Mouse (Mus musculus) brain, embryonic 14.5 days (tissue): Measurements from ENCODE around the gene Olfr231. TPM values are rescaled to one million over a fixed set of nuclear protein-coding genes. Genes with fewer than 3 reads are reported as not detected.

Source experiments
- DNase-seq: peaks from one replicate; pipeline ENCODE4 v3.0.0-alpha.2; 2011; ENCODE audit warnings: low read depth
- CTCF ChIP-seq: fragments of 200-500 bp; IDR thresholded peaks from 2 replicates; pipeline ENCODE4 v1.5.1; 2012; ENCODE audit warnings: inconsistent platforms, mild to moderate bottlenecking, moderate library complexity, borderline replicate concordance; ENCODE audit not compliant: insufficient read depth, insufficient read length; ENCODE audit errors: extremely low read depth
- POLR2A ChIP-seq: fragments of 200-500 bp; IDR thresholded peaks from 2 replicates; pipeline ENCODE4 v1.6.1; 2012; ENCODE audit warnings: mild to moderate bottlenecking, inconsistent platforms, borderline replicate concordance; ENCODE audit not compliant: poor library complexity, insufficient read depth, insufficient read length, severe bottlenecking; ENCODE audit errors: extremely low read depth
- polyA plus RNA-seq: library from polyadenylated mRNA; depleted of rRNA; stranded (reverse); fragments of >200 nt; gene quantifications from 2 replicates; pipeline ENCODE4 v1.2.3, GENCODE M21; 2012; rRNA removed

Gene Olfr231
- polyA plus RNA-seq, 1 experiment = not detected

GRCm38 (mm10) chr1:174096591-174096990 lies 24.4 kb downstream of the Olfr231 start, which contains the start of gene Olfr427:
Olfr427 (plus strand) TSS chr1:174096891.
- TF ChIP-seq POLR2A (no peak), CTCF (no peak)
- DNase-seq = no peak

- TF ChIP-seq CTCF = no peak
- TF ChIP-seq POLR2A = no peak
- no peak for DNase-seq
These were observed 36.9 kb downstream of the Olfr231 start, which contains the start of gene Olfr429 for GRCm38 (mm10) chr1:174084031-174084430. Olfr429 (plus strand) TSS chr1:174084331.

- DNase-seq = no peak
- TF ChIP-seq POLR2A (no peak), CTCF (no peak)
These were observed 54.7 kb downstream of the Olfr231 start, which contains the start of gene Olfr430 for GRCm38 (mm10) chr1:174066305-174066704. Olfr430 (plus strand) TSS chr1:174066605.

Other genes with a start within 250 kb of the Olfr231 start
- 0.11 and 0.23 TPM in 2 replicates for gene Ifi211, start 208.1 kb downstream of the Olfr231 start, polyA plus RNA-seq
- gene Mndal, start 178.7 kb downstream of the Olfr231 start, polyA plus RNA-seq = 0.71 and 0.86 TPM in 2 replicates
- gene Ifi203, start 178.5 kb downstream of the Olfr231 start, polyA plus RNA-seq = 0.47 and 0.57 TPM in 2 replicates
- gene Ifi202b, start 138.4 kb downstream of the Olfr231 start, polyA plus RNA-seq = 0.05 and 0.10 TPM in 2 replicates
- not detected in 2 replicates for gene Ifi205, start 89.4 kb downstream of the Olfr231 start, polyA plus RNA-seq
- 0.04 TPM in 1 of 2 replicates, not detected in the other for gene Olfr433, start 80.5 kb downstream of the Olfr231 start, polyA plus RNA-seq
- not detected in 2 replicates for gene Olfr432, start 72.0 kb downstream of the Olfr231 start, polyA plus RNA-seq
- not detected in 2 replicates for gene Olfr430, start 54.6 kb downstream of the Olfr231 start, polyA plus RNA-seq
- gene Olfr429, start 36.8 kb downstream of the Olfr231 start, polyA plus RNA-seq = not detected in 2 replicates
- not detected in 2 replicates for gene Olfr427, start 24.3 kb downstream of the Olfr231 start, polyA plus RNA-seq
- not detected in 2 replicates for gene Olfr424, start 10.4 kb upstream of the Olfr231 start, polyA plus RNA-seq
- not detected in 2 replicates for gene Olfr420, start 34.5 kb upstream of the Olfr231 start, polyA plus RNA-seq
- 0.03 and 0.11 TPM in 2 replicates for gene Spta1, start 51.6 kb upstream of the Olfr231 start, polyA plus RNA-seq
- not detected in 2 replicates for gene Olfr419, start 130.9 kb upstream of the Olfr231 start, polyA plus RNA-seq
- gene Mptx1, start 209.4 kb upstream of the Olfr231 start, polyA plus RNA-seq = not detected in 2 replicates
- not detected in 2 replicates for gene Olfr417, start 244.0 kb upstream of the Olfr231 start, polyA plus RNA-seq